Mouse (Mus musculus) cerebellum, adult 2 months (tissue): ENCODE results near the gene Cbfa2t3.

Source experiments
- CTCF ChIP-seq: fragments of 200-500 bp; IDR thresholded peaks from 2 replicates; pipeline ENCODE4 v1.5.1; 2011; ENCODE audit warnings: low read depth, mild to moderate bottlenecking, control low read depth, low read length, moderate library complexity, borderline replicate concordance; ENCODE audit not compliant: insufficient read depth
- POLR2A ChIP-seq: fragments of 200-500 bp; IDR thresholded peaks from 2 replicates; pipeline ENCODE4 v1.6.1; 2011; ENCODE audit warnings: low read length, control low read depth, borderline replicate concordance; ENCODE audit not compliant: insufficient read depth

- TF ChIP-seq CTCF, result no peak
- TF ChIP-seq POLR2A, result no peak
Measured at GRCm38 (mm10) chr8:122652643-122653042, 46.3 kb downstream of the Cbfa2t3 start.
